Mouse (Mus musculus) limb, embryonic 10.5 days (tissue): ENCODE data around the gene Diaph3. TPM values are rescaled to one million over a fixed set of nuclear protein-coding genes. Genes with fewer than 3 reads are reported as not detected.
A peak's percentile ranks its signal among the peaks of the same experiment; 100 is the strongest.

Source experiments
- DNase-seq: peaks from one replicate; pipeline ENCODE4 v3.0.0-alpha.2; 2017; ENCODE audit warnings: low spot score
- H3K27ac ChIP-seq: fragments of 300-500 bp; sonication (generic); 2 replicates; pipeline ENCODE4 v1.5.1; 2016; ENCODE audit warnings: mild to moderate bottlenecking
- H3K27me3 ChIP-seq: fragments of 300-500 bp; sonication (generic); 2 replicates; pipeline ENCODE4 v1.6.1; 2016; ENCODE audit warnings: low read depth, mild to moderate bottlenecking; ENCODE audit not compliant: poor library complexity, severe bottlenecking
- H3K36me3 ChIP-seq: fragments of 300-500 bp; sonication (generic); 2 replicates; pipeline ENCODE4 v1.6.1; 2016; ENCODE audit warnings: mild to moderate bottlenecking, moderate library complexity
- H3K4me1 ChIP-seq: fragments of 300-500 bp; sonication (generic); 2 replicates; pipeline ENCODE4 v1.6.1; 2016
- H3K4me3 ChIP-seq: fragments of 300-500 bp; sonication (generic); 2 replicates; pipeline ENCODE4 v1.5.1; 2016; ENCODE audit warnings: mild to moderate bottlenecking, moderate library complexity
- H3K9me3 ChIP-seq: fragments of 300-500 bp; sonication (generic); replicated peaks from 2 replicates; pipeline ENCODE4 v1.6.1; 2016; ENCODE audit warnings: mild to moderate bottlenecking
- WGBS: fragments of 180-500 bp; shearing (Covaris S2); methylation state at CpG from one replicate; pipeline ENCODE4 v1.1.7; 2016; 5-methylcytosine and 5-hydroxymethylcytosine counted together
- polyA plus RNA-seq: library from polyadenylated mRNA; unstranded; fragments of >200 nt; fragmentation: Nextera tagmentation; extraction: Ambion mirVana; gene quantifications from 2 replicates; pipeline ENCODE4 v1.2.1, GENCODE M21; 2016

The Diaph3 gene
- polyA plus RNA-seq = 10.7 and 12.6 TPM in 2 replicates

DNA sequence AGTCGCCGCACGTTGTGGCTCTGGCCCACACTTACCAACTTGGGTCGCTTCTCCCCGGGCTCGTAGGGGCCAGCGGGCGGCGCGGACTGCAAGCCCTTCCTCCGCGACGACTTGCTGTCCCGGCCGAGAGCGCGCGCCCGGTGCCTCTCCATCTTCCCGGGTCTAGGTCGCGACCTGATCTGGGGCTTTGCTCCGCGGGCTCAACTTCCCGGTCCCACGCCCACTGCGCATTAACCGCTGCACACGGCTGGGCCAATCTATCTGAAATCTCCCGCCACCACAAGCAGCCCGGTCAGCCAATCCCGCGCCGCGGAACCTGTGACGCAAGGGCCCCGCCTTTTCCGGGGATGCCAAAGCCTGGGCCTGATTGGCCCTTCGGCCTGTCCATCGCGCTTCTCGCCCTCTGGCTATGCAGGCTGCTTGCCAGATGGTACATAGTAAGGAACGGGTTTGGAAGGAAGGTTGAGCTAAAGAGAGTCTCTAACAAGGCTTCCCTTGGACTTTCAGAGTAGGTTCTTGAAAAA, at the start of gene Diaph3:
TSS of gene Diaph3 (minus strand) at position 273 of the 524 bp plus-strand sequence.
- Histone ChIP-seq H3K4me1 (peaks cover 9% of the 10 kb centered on the region; the same call in 1 of the 2 replicates), H3K36me3 (peaks cover 14% of the 10 kb centered on the region), H3K27me3 (no peaks in the 10 kb centered on the region), H3K9me3 (no peaks in the 10 kb centered on the region), H3K27ac (peak within 1 kb of the TSS; percentile 90), H3K4me3 (peak within 1 kb of the TSS; percentile 87)
- peak; percentile 99 for DNase-seq
- WGBS = 0% methylated on average over 43 of the region's 43 CpGs

DNA sequence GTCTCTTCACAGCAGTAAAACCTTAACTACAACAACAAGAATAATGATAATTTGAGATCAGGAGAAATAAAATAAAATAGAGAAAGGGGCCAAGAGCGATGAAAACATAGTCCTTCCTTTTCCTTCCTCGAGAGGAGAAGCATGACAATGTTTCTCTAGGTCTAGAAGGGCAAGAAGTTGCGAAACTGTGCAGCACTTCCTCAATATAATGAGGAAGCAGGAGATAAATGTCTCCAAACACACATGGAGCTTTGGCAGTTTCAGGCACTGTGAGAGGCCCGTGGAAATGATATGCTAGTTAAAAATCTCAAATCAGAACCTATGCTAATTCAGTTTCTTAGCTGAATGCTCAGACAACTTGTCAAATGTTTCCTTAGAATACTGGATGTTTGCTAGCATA, 49.6 kb upstream of the Diaph3 start:
- Histone ChIP-seq H3K4me3 (no peak overlapping the region), H3K4me1 (no peaks in the 10 kb centered on the region), H3K9me3 (no peaks in the 10 kb centered on the region), H3K27me3 (no peaks in the 10 kb centered on the region), H3K36me3 (no peaks in the 10 kb centered on the region), H3K27ac (no peak overlapping the region)
- no peak for DNase-seq
- WGBS = 88% methylated on average over 4 of the region's 4 CpGs

DNA sequence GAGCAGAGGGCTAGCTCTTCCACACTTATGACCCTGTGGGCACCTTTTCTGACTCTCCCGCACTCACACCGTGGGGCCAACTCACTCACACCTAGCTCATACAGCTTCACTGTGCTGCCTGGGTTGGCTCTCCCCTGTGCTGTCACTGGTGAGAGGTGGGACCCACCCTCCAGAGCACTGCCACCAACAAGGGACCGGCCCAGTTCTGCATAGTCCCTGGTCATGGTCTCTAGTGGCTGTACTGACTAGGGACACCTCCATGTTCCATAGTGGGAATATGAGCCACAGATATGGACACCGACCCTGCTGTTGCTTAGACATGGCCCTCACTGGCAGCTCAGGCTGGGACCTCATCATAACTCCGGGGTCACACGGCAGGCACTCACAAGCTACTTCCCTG, 30.5 kb upstream of the Diaph3 start:
- DNase-seq = no peak
- Histone ChIP-seq H3K4me1 (no peaks in the 10 kb centered on the region), H3K9me3 (no peaks in the 10 kb centered on the region), H3K4me3 (no peak overlapping the region), H3K27ac (no peak overlapping the region), H3K36me3 (no peaks in the 10 kb centered on the region), H3K27me3 (no peaks in the 10 kb centered on the region)
- 92% methylated on average over 6 of the region's 6 CpGs for whole genome bisulfite sequencing

DNA sequence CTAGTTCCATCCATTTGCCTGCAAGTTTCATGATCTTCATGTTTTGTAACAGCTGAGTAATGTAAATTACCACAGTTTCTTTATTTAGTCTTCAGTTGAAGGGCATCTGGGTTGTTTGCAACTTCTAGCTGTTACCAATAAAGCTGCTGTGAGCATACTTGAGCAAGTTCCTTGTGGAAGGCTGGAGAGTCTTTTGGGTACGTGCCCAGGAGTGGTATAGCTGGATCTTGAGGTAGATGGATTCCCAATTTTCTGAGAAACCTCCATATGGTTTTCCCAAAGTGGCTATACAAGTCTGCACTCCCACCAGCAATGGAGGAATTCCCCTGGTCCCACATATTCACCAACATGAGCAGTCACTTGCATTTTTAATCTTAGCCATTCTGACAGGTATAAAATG, 28.1 kb upstream of the Diaph3 start:
- no peaks in the 10 kb centered on the region for H3K9me3 ChIP-seq
- H3K4me3 ChIP-seq = no peak overlapping the region
- H3K27ac ChIP-seq = no peak overlapping the region
- DNase-seq = no peak
- no peaks in the 10 kb centered on the region for H3K36me3 ChIP-seq
- H3K4me1 ChIP-seq = no peaks in the 10 kb centered on the region
- 85% methylated on average over 1 of the region's 1 CpGs for WGBS
- H3K27me3 ChIP-seq = no peaks in the 10 kb centered on the region

DNA sequence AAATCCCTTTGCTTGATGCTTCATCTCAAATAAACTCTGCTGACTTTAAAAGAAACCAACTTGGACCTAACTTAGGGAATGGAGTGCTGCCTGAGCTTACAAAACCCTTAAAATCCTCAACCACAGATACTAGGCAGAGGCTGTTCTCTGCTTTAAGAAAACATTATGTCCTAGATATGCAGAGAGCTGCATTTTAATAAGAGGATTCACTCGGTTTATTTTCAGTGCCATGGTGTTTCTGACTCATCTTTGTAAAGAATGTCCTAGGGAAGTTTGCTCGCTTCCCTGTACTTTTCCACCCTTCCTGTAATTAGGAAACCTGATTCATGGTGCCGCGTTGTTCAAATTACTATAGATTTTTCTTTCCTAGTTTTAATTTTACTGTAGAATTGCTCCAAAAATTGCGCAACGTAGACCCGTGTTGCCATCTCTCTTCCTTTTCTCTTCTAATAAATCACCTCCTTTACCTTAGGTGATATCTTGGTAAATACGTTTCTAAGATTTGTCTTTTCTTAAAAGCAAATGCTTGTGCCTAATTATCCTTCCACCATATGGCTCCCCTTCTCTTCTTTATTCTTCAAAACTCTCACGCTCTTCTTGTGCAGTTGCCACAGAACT, 14.7 kb upstream of the Diaph3 start:
- H3K36me3 ChIP-seq = no peaks in the 10 kb centered on the region
- no peak for DNase-seq
- no peaks in the 10 kb centered on the region for H3K4me1 ChIP-seq
- H3K9me3 ChIP-seq = no peaks in the 10 kb centered on the region
- WGBS = 88% methylated on average over 9 of the region's 9 CpGs
- no peaks in the 10 kb centered on the region for H3K27me3 ChIP-seq
- H3K27ac ChIP-seq = no peak overlapping the region
- H3K4me3 ChIP-seq = no peak overlapping the region

DNA sequence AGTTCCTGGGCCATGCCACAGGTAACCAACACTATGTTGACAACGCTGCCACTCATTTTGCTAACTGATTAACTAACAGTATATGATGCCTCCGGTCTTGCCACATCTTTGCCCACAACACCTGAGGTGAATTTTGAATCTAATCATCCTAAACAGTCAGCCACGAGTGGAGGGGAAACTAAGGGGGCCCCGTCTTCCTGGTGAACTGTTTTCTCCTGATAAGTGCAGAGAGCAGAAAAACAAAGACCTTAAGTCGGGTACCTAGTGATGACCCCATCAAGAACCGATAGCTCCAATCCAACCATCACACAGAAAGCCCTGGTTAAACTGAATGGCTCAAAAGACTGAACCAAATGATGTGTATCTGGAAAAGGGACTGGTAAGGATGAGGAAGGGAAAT, 8.6 kb upstream of the Diaph3 start:
- no peaks in the 10 kb centered on the region for H3K4me1 ChIP-seq
- DNase-seq = no peak
- 82% methylated on average over 6 of the region's 6 CpGs for WGBS
- no peaks in the 10 kb centered on the region for H3K36me3 ChIP-seq
- no peak overlapping the region for H3K4me3 ChIP-seq
- H3K27ac ChIP-seq = no peak overlapping the region
- H3K9me3 ChIP-seq = no peaks in the 10 kb centered on the region
- H3K27me3 ChIP-seq = no peaks in the 10 kb centered on the region

DNA sequence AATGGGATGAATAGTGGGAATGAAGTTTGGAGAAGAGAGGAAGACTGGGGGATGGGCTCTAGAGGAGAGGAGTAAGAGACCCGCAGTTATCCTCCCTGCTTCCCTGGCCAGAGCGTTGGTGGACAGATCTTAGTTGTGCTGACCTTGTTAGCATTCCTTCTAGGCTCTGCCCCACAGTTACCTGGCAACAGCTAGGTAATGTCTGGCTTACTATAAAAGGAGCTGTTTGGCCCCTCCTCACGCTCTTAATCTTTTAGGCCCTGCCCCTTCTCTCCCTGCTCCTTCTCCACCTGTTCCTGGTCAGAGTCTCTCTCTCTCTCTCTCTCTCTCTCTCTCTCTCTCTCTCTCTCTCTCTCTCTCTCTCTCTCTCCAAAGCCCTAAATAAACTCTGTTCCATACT, 5.7 kb upstream of the Diaph3 start:
- DNase-seq = no peak
- WGBS = 44% methylated on average over 3 of the region's 3 CpGs
- Histone ChIP-seq H3K4me3 (no peak overlapping the region), H3K27me3 (no peaks in the 10 kb centered on the region), H3K36me3 (no peaks in the 10 kb centered on the region), H3K4me1 (no peaks in the 10 kb centered on the region), H3K27ac (no peak overlapping the region), H3K9me3 (no peaks in the 10 kb centered on the region)

DNA sequence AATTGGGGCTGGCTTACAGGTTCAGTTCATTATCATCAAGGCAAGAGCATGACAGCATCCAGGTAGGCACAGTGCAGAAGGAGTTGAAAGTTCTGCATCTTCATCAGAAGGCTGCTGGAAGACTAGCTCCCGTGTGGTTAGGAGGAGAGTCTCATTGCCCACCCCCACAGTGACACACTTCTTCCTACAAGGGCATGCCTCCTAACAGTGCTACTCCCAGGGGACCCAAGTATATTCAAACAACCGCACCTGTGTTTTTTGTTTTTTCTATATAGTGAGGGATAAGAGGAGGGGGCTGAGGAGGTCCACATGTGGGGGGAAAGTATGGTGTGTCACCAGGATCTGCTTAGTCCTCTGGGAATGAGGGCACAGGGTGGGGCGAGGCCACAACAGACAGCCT, 4.3 kb upstream of the Diaph3 start:
- H3K27me3 ChIP-seq = no peaks in the 10 kb centered on the region

DNA sequence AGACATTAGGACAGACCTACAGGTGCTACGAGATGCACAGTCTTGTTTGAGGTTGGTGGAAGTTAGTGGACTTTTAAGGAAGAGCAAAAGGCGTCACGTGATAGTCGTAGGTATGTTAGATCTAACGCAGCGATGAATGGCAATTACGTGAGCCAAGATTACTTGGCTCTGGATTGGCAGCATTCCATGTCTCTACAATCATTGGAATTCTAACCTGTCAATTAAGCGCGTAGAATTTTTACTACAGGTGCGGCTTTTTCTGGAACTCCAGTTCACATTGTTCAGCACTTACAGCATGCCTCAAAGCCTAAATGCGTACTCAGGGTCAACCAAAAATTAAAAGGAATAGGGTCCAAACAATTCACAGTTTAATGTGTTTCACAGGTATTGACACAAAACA, 742 bp upstream of the Diaph3 start:
- no peak for DNase-seq

More for the DNA sequence above, 4.3 kb upstream of the Diaph3 start:
- Histone ChIP-seq H3K27ac (no peak overlapping the region), H3K4me3 (no peak overlapping the region), H3K9me3 (no peaks in the 10 kb centered on the region), H3K4me1 (peaks cover 6% of the 10 kb centered on the region; the same call in 1 of the 2 replicates), H3K36me3 (no peaks in the 10 kb centered on the region)
- no peak for DNase-seq
- 85% methylated on average over 3 of the region's 3 CpGs for WGBS

DNA sequence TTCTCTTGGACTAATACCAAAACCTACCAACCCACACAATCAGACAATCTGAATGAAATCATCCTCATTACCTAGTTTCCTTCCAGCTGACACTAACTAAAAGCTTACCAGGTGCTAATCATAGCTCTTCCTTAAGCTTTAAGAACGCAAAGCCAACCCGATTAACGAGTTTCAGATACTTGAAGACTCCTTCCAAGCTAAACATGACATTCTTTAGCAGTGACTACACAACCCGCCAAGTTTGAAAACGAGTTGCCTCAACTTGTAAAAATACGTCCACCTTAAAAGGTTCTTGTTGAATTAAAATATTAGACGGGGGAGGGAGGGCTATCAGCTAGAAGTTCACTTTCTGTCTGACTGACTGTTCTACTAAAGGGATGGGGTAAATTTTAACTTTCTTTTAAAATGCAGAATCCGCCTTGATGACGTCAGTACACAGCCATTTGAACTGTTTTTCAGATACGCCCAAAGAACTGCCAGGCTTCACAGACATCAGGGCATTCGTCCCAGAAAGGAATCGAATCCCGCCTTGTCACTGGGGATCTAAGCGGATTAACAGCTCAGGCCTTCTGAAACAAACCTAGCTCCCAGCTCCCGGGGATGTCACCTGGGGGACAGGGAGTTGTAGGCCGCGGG, 590 bp downstream of the Diaph3 start:
- H3K27ac ChIP-seq = peak overlapping the region; percentile 90
- 7% methylated on average over 17 of the region's 17 CpGs for WGBS
- no peak for DNase-seq
- H3K4me3 ChIP-seq = peak overlapping the region; percentile 87
- no peaks in the 10 kb centered on the region for H3K9me3 ChIP-seq
- no peaks in the 10 kb centered on the region for H3K27me3 ChIP-seq
- peaks cover 9% of the 10 kb centered on the region; the same call in 1 of the 2 replicates for H3K4me1 ChIP-seq
- H3K36me3 ChIP-seq = peaks cover 14% of the 10 kb centered on the region

More for the DNA sequence above, 742 bp upstream of the Diaph3 start:
- WGBS = 84% methylated on average over 11 of the region's 11 CpGs
- Histone ChIP-seq H3K9me3 (no peaks in the 10 kb centered on the region), H3K4me1 (peaks cover 9% of the 10 kb centered on the region; the same call in 1 of the 2 replicates), H3K36me3 (peaks cover 14% of the 10 kb centered on the region), H3K27me3 (no peaks in the 10 kb centered on the region), H3K4me3 (peak overlapping the region; percentile 87), H3K27ac (peak overlapping the region; percentile 90)

DNA sequence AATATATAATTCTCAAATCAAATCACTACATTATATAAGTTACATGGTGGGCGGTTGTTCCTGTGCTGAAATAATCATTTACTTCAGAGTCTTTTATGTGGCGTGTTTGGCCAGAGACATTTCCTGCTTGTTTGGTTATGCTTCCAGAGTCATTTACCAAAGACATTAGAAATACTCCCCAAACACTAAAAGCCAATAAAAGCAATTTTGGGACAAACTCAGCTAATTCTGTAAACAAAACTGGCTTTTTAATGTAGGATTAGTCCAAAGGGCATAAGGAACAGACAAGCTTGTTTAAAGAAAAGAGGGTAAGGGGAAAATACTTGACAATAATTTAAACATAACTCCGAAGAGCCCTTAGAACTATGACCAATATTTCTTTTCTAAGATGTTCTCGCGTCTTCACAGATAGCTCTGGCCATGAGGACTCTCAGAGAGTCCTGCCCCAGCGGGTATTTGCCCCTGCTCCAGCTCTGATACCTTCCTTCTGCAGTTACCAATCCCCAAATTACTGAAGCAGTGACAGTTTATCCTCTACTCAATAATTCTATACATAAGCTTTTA, 14.9 kb downstream of the Diaph3 start:
- Histone ChIP-seq H3K36me3 (0 out of 2 replicates have a peak, but pooled peaks cover 5% of the 10 kb centered on the region), H3K9me3 (no peaks in the 10 kb centered on the region), H3K4me3 (no peak overlapping the region), H3K27ac (no peak overlapping the region), H3K4me1 (0 out of 2 replicates have a peak, but pooled peaks cover 2% of the 10 kb centered on the region), H3K27me3 (no peaks in the 10 kb centered on the region)
- no peak for DNase-seq
- WGBS = 92% methylated on average over 6 of the region's 6 CpGs

DNA sequence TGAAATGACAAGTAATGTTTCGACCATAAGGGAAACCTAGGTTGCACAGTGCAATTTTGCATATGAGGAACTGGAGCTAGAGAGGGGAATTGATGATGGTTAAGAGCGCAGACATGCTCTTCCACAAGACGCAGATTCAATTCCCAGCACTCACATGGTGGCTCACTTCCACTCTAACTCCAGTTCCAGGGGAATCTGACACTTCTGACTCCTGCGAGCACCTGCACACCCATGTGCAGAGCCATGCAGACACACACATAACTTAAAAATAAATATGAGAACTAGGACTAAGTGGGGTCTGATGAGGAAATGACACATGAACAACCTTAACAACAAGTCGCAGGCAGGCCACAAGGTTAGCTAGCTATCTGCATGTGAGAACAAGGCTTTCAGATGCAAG, 15.5 kb downstream of the Diaph3 start:
- H3K36me3 ChIP-seq = 0 out of 2 replicates have a peak, but pooled peaks cover 5% of the 10 kb centered on the region
- 90% methylated on average over 5 of the region's 5 CpGs for WGBS
- no peaks in the 10 kb centered on the region for H3K27me3 ChIP-seq
- H3K27ac ChIP-seq = no peak overlapping the region
- H3K9me3 ChIP-seq = no peaks in the 10 kb centered on the region
- DNase-seq = no peak
- no peak overlapping the region for H3K4me3 ChIP-seq
- 0 out of 2 replicates have a peak, but pooled peaks cover 2% of the 10 kb centered on the region for H3K4me1 ChIP-seq

DNA sequence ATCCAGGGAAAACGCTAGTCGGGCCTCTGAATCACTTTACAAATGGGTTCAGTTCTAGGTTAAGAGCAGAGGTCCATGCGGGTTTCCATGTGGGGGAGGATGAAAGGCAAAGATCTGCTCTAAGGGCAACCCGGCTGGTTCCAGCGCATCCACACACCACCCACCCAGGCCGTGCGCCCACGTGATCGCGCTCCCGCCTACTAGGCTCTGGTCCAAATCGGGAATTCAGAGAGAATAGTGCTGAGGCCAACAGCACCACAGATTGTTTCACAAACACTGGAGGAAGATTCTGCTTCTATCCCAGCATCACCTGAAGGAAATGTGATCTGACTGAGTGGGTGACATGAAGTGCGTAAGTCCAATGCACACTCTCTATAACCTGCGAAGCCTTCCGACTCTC, 17.9 kb downstream of the Diaph3 start:
- no peaks in the 10 kb centered on the region for H3K9me3 ChIP-seq
- H3K4me3 ChIP-seq = no peak overlapping the region
- 91% methylated on average over 15 of the region's 15 CpGs for WGBS
- DNase-seq = no peak
- H3K27ac ChIP-seq = no peak overlapping the region
- no peaks in the 10 kb centered on the region for H3K27me3 ChIP-seq
- H3K36me3 ChIP-seq = 0 out of 2 replicates have a peak, but pooled peaks cover 5% of the 10 kb centered on the region
- H3K4me1 ChIP-seq = 0 out of 2 replicates have a peak, but pooled peaks cover 2% of the 10 kb centered on the region
